Mouse (Mus musculus) CH12.LX (cell line): ENCODE measurements around the gene 1700024P04Rik. TPM values are rescaled to one million over a fixed set of nuclear protein-coding genes. Genes with fewer than 3 reads are reported as not detected.
A peak's percentile ranks its signal among the peaks of the same experiment; 100 is the strongest.

Experiments used
- DNase-seq: peaks from one replicate; pipeline ENCODE4 v3.0.0-alpha.2; 2013; ENCODE audit errors: extremely low read depth
- H3K27ac ChIP-seq: 2 replicates; pipeline ENCODE4 v1.5.1; 2012; ENCODE audit warnings: low read depth, mild to moderate bottlenecking, control low read depth, moderate library complexity; ENCODE audit not compliant: insufficient read depth
- H3K27me3 ChIP-seq: replicated peaks from 2 replicates; pipeline ENCODE3; 2012; ENCODE audit warnings: inconsistent platforms
- H3K36me3 ChIP-seq, 2 experiments: replicated peaks in 1 of 2; 2 replicates each; pipeline versions ENCODE3 to v1.6.1; 2012; ENCODE audit warnings: inconsistent platforms in 1 of 2, low read length in 1 of 2, mild to moderate bottlenecking in 1 of 2, mixed read lengths in 1 of 2, moderate library complexity in 1 of 2; ENCODE audit not compliant: control insufficient read depth in 1 of 2, insufficient read depth in 1 of 2
- H3K4me1 ChIP-seq, 2 experiments: 2 replicates each; pipeline ENCODE4 v1.6.1; 2012; ENCODE audit warnings: inconsistent platforms in 1 of 2, moderate library complexity in 1 of 2; ENCODE audit not compliant: insufficient read depth in 2 of 2, control insufficient read depth in 1 of 2
- H3K4me2 ChIP-seq: 2 replicates; pipeline ENCODE4 v1.6.1; 2012; ENCODE audit warnings: low read depth, mild to moderate bottlenecking, control low read depth; ENCODE audit not compliant: poor library complexity, insufficient read depth, severe bottlenecking
- H3K4me3 ChIP-seq, 3 experiments: fragments of 150-350 bp in 1 of 3; sonication (generic) in 1 of 3; replicated peaks in 1 of 3; 2 replicates each; pipeline versions ENCODE3 to v1.5.1; 2011 to 2012; ENCODE audit warnings: low read depth in 2 of 3, low read length in 2 of 3, mild to moderate bottlenecking in 2 of 3, moderate library complexity in 2 of 3, control low read depth in 1 of 3, improper control_type of control experiment in 1 of 3, inconsistent platforms in 1 of 3, mixed read lengths in 1 of 3; ENCODE audit not compliant: poor library complexity in 1 of 3
- H3K79me2 ChIP-seq: replicated peaks from 2 replicates; pipeline ENCODE4 v1.6.1; 2012; ENCODE audit warnings: mild to moderate bottlenecking, moderate library complexity; ENCODE audit not compliant: control insufficient read depth, poor library complexity, insufficient read depth, severe bottlenecking; ENCODE audit errors: extremely low read depth
- H3K9ac ChIP-seq: 2 replicates; pipeline ENCODE4 v1.6.1; 2012; ENCODE audit warnings: low read depth, mild to moderate bottlenecking, control low read depth, moderate library complexity; ENCODE audit not compliant: insufficient read depth
- H3K9me3 ChIP-seq: replicated peaks from 2 replicates; pipeline ENCODE3; 2012; ENCODE audit warnings: low read length, inconsistent platforms, mixed read lengths
- BHLHE40 ChIP-seq: IDR thresholded peaks from 2 replicates; pipeline ENCODE4 v1.6.1; 2011; ENCODE audit warnings: mild to moderate bottlenecking, low read depth, low read length, improper control_type of control experiment
- CHD2 ChIP-seq: IDR thresholded peaks from 2 replicates; pipeline ENCODE4 v1.6.1; 2011; ENCODE audit warnings: low read length, improper control_type of control experiment
- E2F4 ChIP-seq: IDR thresholded peaks from 2 replicates; pipeline ENCODE4 v1.6.1; 2011; ENCODE audit warnings: low read depth, low read length, improper control_type of control experiment; ENCODE audit not compliant: insufficient replicate concordance
- ELF1 ChIP-seq: IDR thresholded peaks from 2 replicates; pipeline ENCODE4 v1.6.1; 2014; ENCODE audit warnings: low read depth, mild to moderate bottlenecking, inconsistent platforms, low read length, improper control_type of control experiment
- EP300 ChIP-seq: IDR thresholded peaks from 2 replicates; pipeline ENCODE4 v1.6.1; 2011; ENCODE audit warnings: low read length, improper control_type of control experiment
- ETS1 ChIP-seq: conservative IDR thresholded peaks from 2 replicates; pipeline ENCODE4 v1.6.1; 2012; ENCODE audit warnings: low read depth, mild to moderate bottlenecking, inconsistent platforms, low read length, improper control_type of control experiment, moderate library complexity
- GABPA ChIP-seq: IDR thresholded peaks from 2 replicates; pipeline ENCODE4 v1.6.1; 2012; ENCODE audit warnings: low read depth, low read length, improper control_type of control experiment, inconsistent platforms; ENCODE audit not compliant: insufficient replicate concordance
- HCFC1 ChIP-seq: IDR thresholded peaks from 2 replicates; pipeline ENCODE4 v1.6.1; 2012; ENCODE audit warnings: low read depth, mild to moderate bottlenecking, inconsistent platforms, low read length, improper control_type of control experiment
- IRF4 ChIP-seq: IDR thresholded peaks from 2 replicates; pipeline ENCODE4 v1.6.1; 2014; ENCODE audit warnings: low read depth, mild to moderate bottlenecking, inconsistent platforms, low read length, improper control_type of control experiment
- JUN ChIP-seq: IDR thresholded peaks from 2 replicates; pipeline ENCODE4 v1.6.1; 2011; ENCODE audit warnings: low read depth, mild to moderate bottlenecking, low read length, improper control_type of control experiment, moderate library complexity; ENCODE audit not compliant: insufficient read depth
- JUND ChIP-seq: conservative IDR thresholded peaks from 2 replicates; pipeline ENCODE4 v1.6.1; 2011; ENCODE audit warnings: low read depth, low read length, improper control_type of control experiment
- KAT2A ChIP-seq: IDR thresholded peaks from 2 replicates; pipeline ENCODE4 v1.6.1; 2012; ENCODE audit warnings: low read length, improper control_type of control experiment, inconsistent platforms; ENCODE audit not compliant: insufficient replicate concordance
- MAFK ChIP-seq: IDR thresholded peaks from 2 replicates; pipeline ENCODE4 v1.6.1; 2011; ENCODE audit warnings: low read length, improper control_type of control experiment; ENCODE audit not compliant: insufficient replicate concordance
- MAX ChIP-seq: IDR thresholded peaks from 2 replicates; pipeline ENCODE4 v1.6.1; 2011; ENCODE audit warnings: low read length, improper control_type of control experiment
- MAZ ChIP-seq: IDR thresholded peaks from 2 replicates; pipeline ENCODE4 v1.6.1; 2012; ENCODE audit warnings: low read depth, mild to moderate bottlenecking, inconsistent platforms, low read length, improper control_type of control experiment, moderate library complexity
- MEF2A ChIP-seq: IDR thresholded peaks from 2 replicates; pipeline ENCODE4 v1.6.1; 2014; ENCODE audit warnings: low read depth, mild to moderate bottlenecking, inconsistent platforms, low read length, improper control_type of control experiment, borderline replicate concordance
- MXI1 ChIP-seq: IDR thresholded peaks from 2 replicates; pipeline ENCODE4 v1.6.1; 2011; ENCODE audit warnings: mild to moderate bottlenecking, low read depth, low read length, improper control_type of control experiment
- MYC ChIP-seq: IDR thresholded peaks from 2 replicates; pipeline ENCODE4 v1.6.1; 2011; ENCODE audit warnings: low read depth, mild to moderate bottlenecking, improper control_type of control experiment, low read length
- PAX5 ChIP-seq: IDR thresholded peaks from 2 replicates; pipeline ENCODE4 v1.6.1; 2012; ENCODE audit warnings: low read length, inconsistent platforms, mixed read lengths
- POLR2A ChIP-seq: IDR thresholded peaks from 2 replicates; pipeline ENCODE4 v1.6.1; 2011; ENCODE audit warnings: low read depth, mild to moderate bottlenecking, improper control_type of control experiment, low read length
- RAD21 ChIP-seq: IDR thresholded peaks from 2 replicates; pipeline ENCODE4 v1.6.1; 2011; ENCODE audit warnings: low read depth, mild to moderate bottlenecking, low read length, improper control_type of control experiment, moderate library complexity
- RCOR1 ChIP-seq: conservative IDR thresholded peaks from 2 replicates; pipeline ENCODE4 v1.6.1; 2012; ENCODE audit warnings: low read depth, mild to moderate bottlenecking, inconsistent platforms, low read length, improper control_type of control experiment
- SIN3A ChIP-seq: IDR thresholded peaks from 2 replicates; pipeline ENCODE4 v1.6.1; 2012; ENCODE audit warnings: low read length, improper control_type of control experiment, inconsistent platforms
- SMC3 ChIP-seq: IDR thresholded peaks from 2 replicates; pipeline ENCODE4 v1.6.1; 2011; ENCODE audit warnings: low read depth, low read length, improper control_type of control experiment
- TBP ChIP-seq: conservative IDR thresholded peaks from 2 replicates; pipeline ENCODE4 v1.6.1; 2011; ENCODE audit warnings: low read depth, low read length, improper control_type of control experiment
- TCF12 ChIP-seq: IDR thresholded peaks from 2 replicates; pipeline ENCODE4 v1.6.1; 2014; ENCODE audit warnings: low read depth, mild to moderate bottlenecking, inconsistent platforms, low read length, improper control_type of control experiment
- UBTF ChIP-seq: IDR thresholded peaks from 2 replicates; pipeline ENCODE4 v1.6.1; 2012; ENCODE audit warnings: low read depth, mild to moderate bottlenecking, inconsistent platforms, low read length, improper control_type of control experiment, moderate library complexity
- USF1 ChIP-seq: IDR thresholded peaks from 2 replicates; pipeline ENCODE4 v1.6.1; 2014; ENCODE audit warnings: low read depth, mild to moderate bottlenecking, inconsistent platforms, low read length, improper control_type of control experiment
- USF2 ChIP-seq: conservative IDR thresholded peaks from 2 replicates; pipeline ENCODE4 v1.6.1; 2011; ENCODE audit warnings: low read depth, low read length, improper control_type of control experiment
- ZKSCAN1 ChIP-seq: IDR thresholded peaks from 2 replicates; pipeline ENCODE4 v1.6.1; 2012; ENCODE audit warnings: low read depth, inconsistent platforms, low read length, improper control_type of control experiment, borderline replicate concordance
- ZMIZ1 ChIP-seq: IDR thresholded peaks from 2 replicates; pipeline ENCODE4 v1.6.1; 2012; ENCODE audit warnings: low read depth, mild to moderate bottlenecking, inconsistent platforms, low read length, improper control_type of control experiment
- ZNF384 ChIP-seq: IDR thresholded peaks from 2 replicates; pipeline ENCODE4 v1.6.1; 2012; ENCODE audit warnings: low read depth, low read length, improper control_type of control experiment, inconsistent platforms
- dilution Hi-C: fragments of 300-500 bp; cut with MboI; formaldehyde crosslinking; loops from 2 replicates; pipeline ENCODE4 v1.14.3; 2020; ENCODE audit warnings: low sequenced_read_pairs; ENCODE audit not compliant: extremely low pct_unique_long_range_greater_than_20kb, extremely low pct_ligation_motif_present
- in situ Hi-C: fragments of 300-500 bp; cut with MboI; formaldehyde crosslinking; loops from 3 replicates; pipeline ENCODE4 v1.14.3; 2019; ENCODE audit warnings: low sequenced_read_pairs, low pct_ligation_motif_present, low pct_unique_long_range_greater_than_20kb, mixed read lengths
- polyA plus RNA-seq: library from polyadenylated mRNA; unstranded; fragments of >175 nt; gene quantifications from 2 replicates; pipeline ENCODE4 v1.2.1, GENCODE M21; 2012; ENCODE audit warnings: low read depth; ENCODE audit not compliant: insufficient read length
- total RNA-seq, 2 experiments: library from RNA; depleted of rRNA; stranded (reverse); fragments of 300-350 nt in 1 of 2; fragments of >200 nt in 1 of 2; gene quantifications; 2 replicates each; pipeline ENCODE4 v1.2.3; 2012 to 2014

Gene 1700024P04Rik
- total and polyA plus RNA-seq, 3 experiments, result not detected

DNA sequence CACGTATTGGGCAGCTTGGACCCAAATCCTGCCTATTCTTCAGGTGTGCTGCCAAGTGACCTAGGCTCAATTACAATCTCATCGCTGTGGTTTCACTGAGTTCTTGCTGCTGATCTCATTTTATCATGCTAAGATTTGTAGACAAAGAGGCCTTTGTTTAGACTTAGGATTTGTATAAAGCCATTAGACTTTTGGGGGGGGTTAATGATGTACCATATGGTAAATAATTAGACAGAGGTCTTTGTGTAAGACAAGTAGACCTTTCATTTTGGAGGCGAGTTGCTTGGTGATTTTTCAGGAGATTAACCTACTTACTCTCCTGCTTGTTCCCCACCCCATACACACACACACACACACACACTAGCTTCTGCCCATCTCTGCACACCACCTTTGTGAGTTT lies 38.5 kb downstream of the 1700024P04Rik start:
- no peak for TF ChIP-seq SIN3A
- no peak for TF ChIP-seq ZMIZ1
- no peak for TF ChIP-seq IRF4
- no peak for TF ChIP-seq KAT2A
- no peak for TF ChIP-seq MAX
- TF ChIP-seq JUN, result no peak
- TF ChIP-seq SMC3, result no peak
- no peak for TF ChIP-seq MYC
- TF ChIP-seq RCOR1, result no peak
- dilution Hi-C loops (no loop called here), in situ Hi-C loops (no loop called here)
- peaks cover 2 to 29% of the 10 kb centered on the region in 2 experiments for H3K4me1 ChIP-seq
- H3K36me3 ChIP-seq, result no peaks in the 10 kb centered on the region
- 0 out of 2 replicates have a peak overlapping the region, but pooled peaks have one; percentile 73 for H3K9ac ChIP-seq
- H3K79me2 ChIP-seq, result no peaks in the 10 kb centered on the region
- no peaks in the 10 kb centered on the region for H3K27me3 ChIP-seq
- no peaks in the 10 kb centered on the region for H3K9me3 ChIP-seq
- H3K27ac ChIP-seq, result no peak overlapping the region
- H3K4me2 ChIP-seq, result peak overlapping the region; percentile 96
- no peak for DNase-seq
- no peak overlapping the region for H3K4me3 ChIP-seq

DNA sequence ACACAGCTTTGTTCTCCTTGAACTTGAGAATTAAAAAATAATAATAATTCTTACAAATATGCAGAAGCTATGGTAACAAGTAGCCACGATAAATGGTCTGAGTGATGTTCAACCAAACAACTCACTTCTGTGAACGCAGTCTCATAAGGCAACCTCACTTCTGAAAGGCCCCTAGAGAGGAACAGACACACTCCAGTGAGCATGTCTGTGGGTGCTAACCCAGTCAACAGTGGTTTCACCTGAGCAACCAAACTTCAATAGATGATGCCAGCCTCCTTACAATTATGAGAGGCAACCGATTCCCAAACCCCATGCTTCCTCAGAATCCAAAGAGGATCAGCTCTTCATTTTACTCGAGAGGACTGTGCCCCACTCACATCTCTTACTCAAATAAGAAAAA lies 39.0 kb downstream of the 1700024P04Rik start:
- Histone ChIP-seq H3K4me2 (peak overlapping the region; percentile 96), H3K4me1 (peaks cover 2 to 32% of the 10 kb centered on the region in 2 experiments), H3K4me3 (peak overlapping the region in 1 of 3 experiments; percentile 54), H3K36me3 (no peaks in the 10 kb centered on the region), H3K27ac (peak overlapping the region; percentile 86; the same call in 1 of the 2 replicates), H3K27me3 (no peaks in the 10 kb centered on the region), H3K9ac (peak overlapping the region; percentile 73), H3K79me2 (no peaks in the 10 kb centered on the region), H3K9me3 (no peaks in the 10 kb centered on the region)
- dilution Hi-C loops, result no loop called here
- DNase-seq, result peak; percentile 75
- in situ Hi-C loops, result no loop called here
- TF ChIP-seq ZNF384, result 0 out of 2 replicates have a peak, but pooled peaks have one; percentile 5
- 0 out of 2 replicates have a peak, but pooled peaks have one; percentile 28 for TF ChIP-seq ETS1
- TF ChIP-seq MAZ, result no peak
- TF ChIP-seq RAD21, result no peak; the same call in 1 of the 2 replicates
- no peak for TF ChIP-seq TCF12
- no peak for TF ChIP-seq RCOR1
- TF ChIP-seq USF1, result no peak
- no peak for TF ChIP-seq GABPA
- TF ChIP-seq TBP, result 0 out of 2 replicates have a peak, but pooled peaks have one; percentile 72
- no peak; the same call in 1 of the 2 replicates for TF ChIP-seq POLR2A
- no peak for TF ChIP-seq EP300
- TF ChIP-seq E2F4, result no peak
- TF ChIP-seq MYC, result no peak
- no peak for TF ChIP-seq PAX5
- TF ChIP-seq UBTF, result no peak
- no peak for TF ChIP-seq SMC3
- TF ChIP-seq KAT2A, result no peak
- no peak for TF ChIP-seq ZKSCAN1
- TF ChIP-seq SIN3A, result no peak
- no peak for TF ChIP-seq MAFK
- no peak for TF ChIP-seq ELF1
- no peak for TF ChIP-seq BHLHE40
- no peak for TF ChIP-seq CHD2
- TF ChIP-seq ZMIZ1, result peak; percentile 27; the same call in 1 of the 2 replicates
- TF ChIP-seq JUND, result no peak
- no peak for TF ChIP-seq USF2
- TF ChIP-seq IRF4, result peak; percentile 72
- TF ChIP-seq MXI1, result peak; percentile 54; the same call in 1 of the 2 replicates
- TF ChIP-seq HCFC1, result no peak
- no peak for TF ChIP-seq MEF2A
